ENCODE assay signal across 10 mouse cellular contexts in genomic region chr4:148646616-148647015, GRCm38 (mm10). TPM values are rescaled to one million over a fixed set of nuclear protein-coding genes. Genes with fewer than 3 reads are reported as not detected.
A peak's percentile ranks its signal among the peaks of the same experiment; 100 is the strongest.
DNase-seq lines count a peak whose midpoint lies in the region; ATAC-seq and TF ChIP-seq lines count a peak whose summit lies in the region.
"Had no signal": no experiment of that assay in that cellular context is flagged by ENCODE, and none has a peak within 500 bp of the region (broad histone marks: within the 10 kb centered on the region; RNA-seq: fewer than 3 reads in every experiment).

No protein-coding gene starts in this region.

- H3K79me2 ChIP-seq in myocyte (ENCODE audit: control insufficient read depth, insufficient read depth) = no peaks in the 10 kb centered on the region

- no peaks in the 10 kb centered on the region for H3K9me3 ChIP-seq in kidney, embryonic 15.5 days (replicated peaks)
- no peaks in the 10 kb centered on the region for H3K9me3 ChIP-seq in hindbrain, embryonic 10.5 days
- H3K9me3 ChIP-seq: midbrain, embryonic 15.5 days had no signal

- peaks cover 14% of the 10 kb centered on the region for H3K4me1 ChIP-seq in kidney, embryonic 15.5 days
- H3K4me1 ChIP-seq in hindbrain, embryonic 10.5 days (replicated peaks) = peaks cover 14% of the 10 kb centered on the region

- H3K36me3 ChIP-seq in myocyte (ENCODE audit: control insufficient read depth, insufficient read depth) = no peaks in the 10 kb centered on the region
- H3K36me3 ChIP-seq in kidney, embryonic 15.5 days = no peaks in the 10 kb centered on the region
- H3K36me3 ChIP-seq in hindbrain, embryonic 10.5 days = no peaks in the 10 kb centered on the region
- H3K36me3 ChIP-seq: midbrain, embryonic 15.5 days had no signal

- TF ChIP-seq CTCF in layer of hippocampus, adult 2 months (conservative IDR thresholded peaks at IDR 0.05) = no peak

- no peak overlapping the region for H3ac ChIP-seq in myocyte (ENCODE audit: control insufficient read depth, insufficient read length)

- WGBS in kidney, embryonic 15.5 days = 74% methylated on average over 11 of the region's 11 CpGs
- 75% methylated on average over 11 of the region's 11 CpGs for WGBS in hindbrain, embryonic 10.5 days

- peak overlapping the region; percentile 42 for H3K4me2 ChIP-seq in myocyte (ENCODE audit: low read depth)
- no peak overlapping the region for H3K4me2 ChIP-seq in kidney, embryonic 15.5 days
- H3K4me2 ChIP-seq: midbrain, embryonic 15.5 days had no signal

- no peak for ATAC-seq in kidney, embryonic 15.5 days (replicated peaks; ENCODE audit: low FRiP score)
- ATAC-seq: midbrain, embryonic 15.5 days had no signal

- no peaks in the 10 kb centered on the region for H3K27me3 ChIP-seq in myocyte (ENCODE audit: control insufficient read depth, insufficient read depth, insufficient read length)
- H3K27me3 ChIP-seq in kidney, embryonic 15.5 days = no peaks in the 10 kb centered on the region
- H3K27me3 ChIP-seq in hindbrain, embryonic 10.5 days (ENCODE audit: insufficient read depth, poor library complexity, severe bottlenecking) = no peaks in the 10 kb centered on the region
- H3K27me3 ChIP-seq: midbrain, embryonic 15.5 days had no signal

- no peak for TF ChIP-seq POLR2A in myocyte (IDR thresholded peaks at IDR 0.05; ENCODE audit: insufficient read length, low read depth)

- no peak overlapping the region for H3K9ac ChIP-seq in kidney, embryonic 15.5 days
- H3K9ac ChIP-seq: midbrain, embryonic 15.5 days had no signal

- H3K4me3 ChIP-seq in layer of hippocampus, adult 2 months = no peak overlapping the region
- no peak overlapping the region for H3K4me3 ChIP-seq in myocyte
- H3K4me3 ChIP-seq in kidney, embryonic 15.5 days (replicated peaks) = no peak overlapping the region
- H3K4me3 ChIP-seq in hindbrain, embryonic 10.5 days = no peak overlapping the region
- H3K4me3 ChIP-seq: midbrain, embryonic 15.5 days had no signal

- peak; percentile 12 to 20 for DNase-seq in layer of hippocampus, adult 18-20 months (ENCODE audit: low spot score in 2 of 2)
- no peak for DNase-seq in layer of hippocampus, adult 2 months (ENCODE audit: low spot score in 2 of 2)
- DNase-seq in adrenal gland, adult 2 months = peak; percentile 63
- DNase-seq in fibroblast of lung, adult 2 months (ENCODE audit: low read depth) = peak; percentile 23
- no peak for DNase-seq in spleen, postnatal 36 days (ENCODE audit: low spot score in 2 of 2)
- DNase-seq in hindbrain, embryonic 10.5 days (ENCODE audit: low spot score) = no peak

- no peak overlapping the region for H3K27ac ChIP-seq in layer of hippocampus, adult 2 months
- H3K27ac ChIP-seq in kidney, embryonic 15.5 days = no peak overlapping the region
- H3K27ac ChIP-seq in hindbrain, embryonic 10.5 days = no peak overlapping the region
- H3K27ac ChIP-seq: midbrain, embryonic 15.5 days had no signal

TF ChIP-seq in myocyte, 11 proteins besides CTCF, POLR2A, EP300 and RAD21:
- TF ChIP-seq SRF (IDR thresholded peaks at IDR 0.05; ENCODE audit: control insufficient read depth, insufficient read length, low read depth) (peak; percentile 41), USF1 (IDR thresholded peaks at IDR 0.05; ENCODE audit: low read depth) (peak; percentile 88), TCF3 (IDR thresholded peaks at IDR 0.05; ENCODE audit: insufficient read length, low read depth) (no peak)
TF ChIP-seq in myocyte: peak in this region for 2.

RNA-seq across cellular contexts. Expression of gene Gm572, which starts 3.5 kb away (rescaled TPM):
- total RNA-seq in layer of hippocampus, adult 18-20 months (2021) = not detected
- total RNA-seq in layer of hippocampus, adult 2 months (2021) = not detected
- not detected for total RNA-seq in adrenal gland, adult 2 months (2021)
- polyA plus RNA-seq in adrenal gland, adult 2 months (2012; rRNA removed) = 0.07 TPM in 1 of 2 replicates, not detected in the other
- 0.16 TPM for polyA plus RNA-seq in myocyte (2012; fragmentation: generic; extraction: Trizol)
- not detected in 2 replicates for polyA plus RNA-seq in kidney, embryonic 15.5 days (2015; fragmentation: Nextera tagmentation; extraction: Ambion mirVana)
- not detected in 2 replicates for polyA plus RNA-seq in hindbrain, embryonic 10.5 days (2016; fragmentation: Nextera tagmentation; extraction: Ambion mirVana)
- total RNA-seq: layer of hippocampus, postnatal 25 days had no signal
- polyA plus RNA-seq: midbrain, embryonic 15.5 days had no signal

RNA-seq across cellular contexts. Expression of gene Tardbp, which starts 19.8 kb away (rescaled TPM):
- total RNA-seq in layer of hippocampus, adult 18-20 months (2021) = 100 to 1,000 TPM; 195 to 227 TPM
- total RNA-seq in layer of hippocampus, adult 2 months (2021) = 100 to 1,000 TPM; 233 to 237 TPM
- 100 to 1,000 TPM; 240 to 255 TPM for total RNA-seq in adrenal gland, adult 2 months (2021)
- polyA plus RNA-seq in adrenal gland, adult 2 months (2012; rRNA removed) = 8.0 and 10.3 TPM in 2 replicates
- polyA plus RNA-seq in myocyte (2012; fragmentation: generic; extraction: Trizol) = 109 TPM
- 360 and 392 TPM in 2 replicates for polyA plus RNA-seq in kidney, embryonic 15.5 days (2015; fragmentation: Nextera tagmentation; extraction: Ambion mirVana)
- 302 and 421 TPM in 2 replicates for polyA plus RNA-seq in hindbrain, embryonic 10.5 days (2016; fragmentation: Nextera tagmentation; extraction: Ambion mirVana)

RNA-seq across cellular contexts. Expression of gene Masp2, which starts 44.3 kb away (rescaled TPM):
- total RNA-seq in layer of hippocampus, adult 18-20 months (2021) = 1 to 10 TPM; 3.4 to 3.9 TPM
- 1 to 10 TPM; 3.8 to 5.4 TPM for total RNA-seq in layer of hippocampus, adult 2 months (2021)
- total RNA-seq in adrenal gland, adult 2 months (2021) = 1 to 10 TPM in 1 of 2 experiments, under 1 TPM in 1; 0.55 to 5.6 TPM
- 3.5 and 6.5 TPM in 2 replicates for polyA plus RNA-seq in adrenal gland, adult 2 months (2012; rRNA removed)
- polyA plus RNA-seq in myocyte (2012; fragmentation: generic; extraction: Trizol) = 0.43 TPM
- 0.44 and 0.69 TPM in 2 replicates for polyA plus RNA-seq in kidney, embryonic 15.5 days (2015; fragmentation: Nextera tagmentation; extraction: Ambion mirVana)
- polyA plus RNA-seq in hindbrain, embryonic 10.5 days (2016; fragmentation: Nextera tagmentation; extraction: Ambion mirVana) = 0.09 TPM in 1 of 2 replicates, not detected in the other

RNA-seq across cellular contexts. Expression of gene Srm, which starts 55.3 kb away (rescaled TPM):
- total RNA-seq in layer of hippocampus, adult 18-20 months (2021) = 10 to 100 TPM; 70.4 to 71.7 TPM
- total RNA-seq in layer of hippocampus, adult 2 months (2021) = 10 to 100 TPM; 68.1 to 70.2 TPM
- 10 to 100 TPM; 75.6 to 79.4 TPM for total RNA-seq in adrenal gland, adult 2 months (2021)
- polyA plus RNA-seq in adrenal gland, adult 2 months (2012; rRNA removed) = 123 and 157 TPM in 2 replicates
- polyA plus RNA-seq in myocyte (2012; fragmentation: generic; extraction: Trizol) = 103 TPM
- polyA plus RNA-seq in kidney, embryonic 15.5 days (2015; fragmentation: Nextera tagmentation; extraction: Ambion mirVana) = 192 and 209 TPM in 2 replicates
- polyA plus RNA-seq in hindbrain, embryonic 10.5 days (2016; fragmentation: Nextera tagmentation; extraction: Ambion mirVana) = 190 and 218 TPM in 2 replicates

Comparison
In these comparisons a context has a peak if more than half of its experiments do, and no peak if none do; other contexts are left out.
1. DNase-seq: peak in layer of hippocampus, adult 18-20 months (2 of 2), adrenal gland, adult 2 months (single experiment) and fibroblast of lung, adult 2 months (single experiment); none in layer of hippocampus, adult 2 months (0 of 2), spleen, postnatal 36 days (0 of 2) and hindbrain, embryonic 10.5 days (single experiment).